Mouse (Mus musculus): ENCODE measurements at regions not wholly inside any gene's neighbourhood (a gene's known extent, or its start where the extent isn't known, plus 50 kb on each side); places are given as distances from the start of the nearest gene placed in this dataset.

GRCm38 (mm10) chr15:31168191-31168590, 55.9 kb upstream of the Dap start:
- TF ChIP-seq CTCF (IDR thresholded peaks at IDR 0.05; ENCODE audit: control insufficient read depth, insufficient read depth, insufficient replicate concordance, low read depth, low read length) (no peak), POLR2A (IDR thresholded peaks at IDR 0.05; ENCODE audit: control insufficient read depth, low read depth, low read length) (no peak)
